Mouse (Mus musculus): ENCODE data around the gene Igsf9.

The Igsf9 gene

DNA sequence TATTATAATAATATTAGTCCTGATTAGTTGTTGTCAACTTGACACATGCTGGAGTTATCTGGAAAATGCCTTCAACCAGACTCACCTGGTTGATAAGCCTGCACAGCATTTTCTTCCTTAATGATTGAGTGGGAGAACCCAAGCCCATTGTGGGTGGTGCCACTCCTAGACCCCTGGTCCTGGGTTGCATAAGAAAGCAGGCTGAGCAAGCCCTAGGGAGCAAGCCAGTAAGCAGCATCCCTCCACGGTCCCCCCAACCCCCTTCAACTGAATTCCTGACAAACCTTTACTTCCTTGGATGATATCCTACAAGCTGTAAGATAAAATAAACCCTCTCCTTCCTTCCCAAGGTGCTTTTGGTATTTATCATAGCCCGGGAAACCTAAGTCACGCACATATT lies 24.4 kb upstream of the Igsf9 start:
- TF ChIP-seq GATA4 (IDR thresholded peaks at IDR 0.05; ENCODE audit: insufficient replicate concordance, low read length), result no peak

DNA sequence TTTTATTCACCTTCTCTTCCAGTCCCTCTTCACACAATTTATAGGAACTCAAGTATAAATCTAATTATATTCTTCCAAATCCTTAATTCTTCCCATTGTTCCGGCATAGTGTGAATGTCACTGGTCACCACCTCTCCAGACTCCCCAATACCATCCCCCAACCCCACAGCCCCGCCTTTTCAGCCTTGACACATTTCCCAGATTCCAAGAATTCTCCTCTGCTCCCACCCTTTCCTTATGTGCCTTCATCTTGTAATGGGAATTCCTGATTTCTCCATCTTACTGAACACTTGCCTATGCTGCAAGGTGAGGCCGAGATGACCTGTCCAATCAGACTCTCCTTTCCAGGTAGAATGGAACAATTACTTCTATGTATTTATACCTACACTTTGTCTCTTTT lies 23.5 kb upstream of the Igsf9 start:
- TF ChIP-seq GATA4 (IDR thresholded peaks at IDR 0.05; ENCODE audit: insufficient replicate concordance, low read length), result no peak

DNA sequence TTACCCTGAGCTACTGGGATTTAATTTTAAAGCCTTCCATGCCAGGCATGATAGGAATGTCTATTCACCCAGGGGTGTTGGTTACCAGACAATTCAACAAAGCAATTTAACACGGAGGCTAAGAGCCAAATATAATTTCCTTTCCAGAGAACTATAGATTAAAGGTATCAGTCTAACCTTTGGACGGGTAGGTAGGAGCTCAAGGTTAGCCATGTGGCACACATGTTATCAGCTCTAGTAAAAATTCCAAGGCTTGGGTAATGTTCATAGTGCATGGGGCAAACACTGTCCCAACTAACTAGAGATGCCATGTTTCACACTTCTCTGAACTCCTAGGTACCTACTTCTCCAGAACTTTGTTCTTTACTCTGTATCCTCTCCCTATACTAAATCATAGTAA lies 20.0 kb upstream of the Igsf9 start:
- no peak for TF ChIP-seq GATA4 (IDR thresholded peaks at IDR 0.05; ENCODE audit: insufficient replicate concordance, low read length)

DNA sequence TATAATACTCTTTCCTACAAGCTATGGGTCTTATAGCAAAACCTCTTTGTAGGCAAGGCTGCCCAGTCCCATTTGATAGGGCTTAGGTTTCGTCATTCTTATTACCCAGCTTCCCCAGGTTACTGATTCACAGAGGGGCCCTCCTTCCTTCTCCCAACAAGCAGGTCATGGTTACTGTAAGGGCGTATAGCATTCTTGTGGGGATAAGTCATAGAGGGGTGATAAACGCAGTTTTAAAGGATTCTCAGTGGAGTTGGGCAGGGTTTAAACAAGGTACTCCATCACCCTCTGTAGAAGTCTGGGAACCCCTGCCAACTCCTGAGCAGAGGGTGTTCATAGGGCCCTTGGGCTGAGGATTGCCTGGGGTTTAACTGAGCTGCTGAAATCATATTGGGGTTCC lies 19.1 kb upstream of the Igsf9 start:
- TF ChIP-seq GATA4 (IDR thresholded peaks at IDR 0.05; ENCODE audit: insufficient replicate concordance, low read length), result no peak

DNA sequence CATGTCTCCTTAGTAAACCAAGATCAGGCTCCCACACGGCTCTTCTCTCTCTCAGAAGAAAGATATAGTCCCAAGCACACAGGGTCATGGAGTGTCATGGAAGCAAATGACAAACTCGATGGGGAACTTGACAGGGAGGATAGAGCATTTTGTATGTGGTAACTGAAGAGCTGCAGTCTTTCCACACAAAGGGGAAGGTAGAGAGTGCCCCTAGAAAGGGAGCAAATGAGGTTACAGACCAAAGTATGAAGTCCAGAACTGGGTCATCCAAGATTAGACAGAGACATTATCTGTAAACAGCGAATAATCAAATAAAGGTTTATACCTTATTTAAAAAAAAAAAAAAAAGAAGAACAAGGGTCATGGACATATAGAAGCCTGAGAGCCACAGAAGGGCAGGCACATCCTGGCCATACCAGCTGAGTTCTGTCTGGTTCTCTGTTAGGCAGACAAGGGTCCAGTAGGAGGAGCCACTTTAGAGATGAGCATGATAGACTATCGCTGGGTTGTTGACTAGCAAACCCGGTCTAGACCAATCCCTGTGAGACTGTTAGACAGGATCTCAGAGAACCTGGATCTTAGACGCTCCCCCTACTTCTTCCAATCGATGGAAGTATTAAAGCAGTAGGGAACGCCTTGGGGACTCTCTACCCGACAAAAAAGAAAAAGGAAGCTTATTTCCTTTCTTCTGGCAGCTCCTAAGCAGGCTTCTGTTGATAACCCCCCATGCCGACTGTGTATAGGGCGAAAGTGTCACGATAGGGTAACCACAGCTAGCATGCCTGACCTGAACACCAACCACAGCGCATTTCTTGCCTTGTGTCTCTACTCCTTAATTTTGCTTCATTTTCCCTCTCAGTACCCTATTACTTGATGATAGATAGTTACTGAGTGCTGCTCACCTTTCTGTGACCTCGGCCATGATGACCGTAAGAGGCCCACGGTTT lies 17.9 kb upstream of the Igsf9 start:
- no peak for TF ChIP-seq GATA4 (IDR thresholded peaks at IDR 0.05; ENCODE audit: insufficient replicate concordance, low read length)

DNA sequence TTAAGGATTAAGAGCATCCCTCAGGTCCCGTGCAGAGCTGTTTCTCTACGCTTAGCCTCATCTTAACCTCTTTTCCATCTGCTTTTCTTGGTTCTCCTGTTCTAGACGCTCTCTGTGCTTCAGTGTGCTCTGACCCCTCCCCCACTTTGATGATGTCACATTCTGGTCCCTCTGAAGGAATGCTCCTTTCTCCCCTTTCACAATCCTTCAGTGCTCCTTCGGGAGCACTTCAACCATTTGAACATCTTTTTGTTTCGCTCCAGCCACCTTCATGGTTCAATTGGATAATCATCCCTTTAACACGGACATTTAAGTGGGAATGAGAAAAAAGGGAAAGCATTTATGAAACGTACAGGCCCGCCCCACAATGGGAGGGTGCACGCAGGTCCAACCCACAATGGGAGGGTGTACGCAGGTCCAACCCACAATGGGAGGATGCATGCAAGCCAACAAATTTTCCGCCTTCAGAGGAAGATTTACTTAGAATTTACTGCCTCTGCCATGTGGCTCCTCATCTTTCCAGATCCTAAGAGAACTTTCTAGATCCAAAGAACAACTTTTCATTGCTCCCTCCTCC lies 13.2 kb upstream of the Igsf9 start:
- TF ChIP-seq GATA4 (IDR thresholded peaks at IDR 0.05; ENCODE audit: insufficient replicate concordance, low read length), result no peak

DNA sequence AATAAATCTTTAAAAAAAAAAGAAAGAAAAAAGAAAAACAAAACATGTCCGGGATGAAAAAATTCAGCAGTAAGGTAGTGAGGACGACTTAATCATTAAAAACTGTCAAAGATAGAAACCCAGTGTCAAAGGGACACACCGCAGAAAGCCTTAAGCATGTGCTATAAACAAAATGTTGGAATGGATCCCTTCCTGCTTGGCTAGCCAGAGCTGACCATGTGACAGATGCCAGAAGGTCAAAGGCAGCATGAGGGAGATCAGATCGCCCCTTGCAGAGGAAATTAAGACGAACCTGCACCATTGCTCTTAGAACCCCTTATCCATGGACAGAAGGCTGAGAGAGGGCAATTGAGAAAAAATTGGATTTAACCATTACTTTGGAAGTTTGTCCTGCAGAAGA lies 12.2 kb upstream of the Igsf9 start:
- TF ChIP-seq GATA4 (IDR thresholded peaks at IDR 0.05; ENCODE audit: insufficient replicate concordance, low read length), result no peak

DNA sequence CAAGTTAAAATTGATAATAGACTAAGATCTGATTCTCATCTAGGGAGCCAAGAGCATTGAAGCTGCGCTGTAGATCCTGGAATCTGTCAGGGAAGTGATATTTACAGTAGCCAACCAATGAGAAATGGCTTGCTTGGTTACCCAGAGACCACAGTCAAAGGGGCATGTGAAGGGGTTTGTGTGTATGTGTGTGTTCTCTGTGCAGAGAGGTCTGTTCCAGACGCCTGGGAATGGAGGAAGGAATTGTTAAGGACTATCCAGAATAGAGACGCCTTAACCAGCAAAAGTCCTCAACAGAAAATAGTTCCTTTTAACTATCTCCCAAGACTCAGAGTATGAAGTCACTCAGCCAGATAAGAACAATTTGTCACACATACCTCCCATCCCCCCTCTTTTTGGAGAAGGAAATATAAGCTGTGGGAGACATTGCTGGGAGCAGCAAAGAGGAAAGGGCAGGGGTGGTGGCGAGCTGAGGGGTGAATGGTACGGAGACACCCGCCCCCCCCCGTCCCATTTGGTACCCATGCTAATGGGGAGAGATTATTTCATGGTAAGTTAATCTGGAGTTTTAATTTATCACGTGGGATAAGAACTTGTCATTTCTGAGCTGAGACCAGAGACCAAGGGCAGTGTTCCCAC lies 11.7 kb upstream of the Igsf9 start:
- no peak for TF ChIP-seq GATA4 (IDR thresholded peaks at IDR 0.05; ENCODE audit: insufficient replicate concordance, low read length)

DNA sequence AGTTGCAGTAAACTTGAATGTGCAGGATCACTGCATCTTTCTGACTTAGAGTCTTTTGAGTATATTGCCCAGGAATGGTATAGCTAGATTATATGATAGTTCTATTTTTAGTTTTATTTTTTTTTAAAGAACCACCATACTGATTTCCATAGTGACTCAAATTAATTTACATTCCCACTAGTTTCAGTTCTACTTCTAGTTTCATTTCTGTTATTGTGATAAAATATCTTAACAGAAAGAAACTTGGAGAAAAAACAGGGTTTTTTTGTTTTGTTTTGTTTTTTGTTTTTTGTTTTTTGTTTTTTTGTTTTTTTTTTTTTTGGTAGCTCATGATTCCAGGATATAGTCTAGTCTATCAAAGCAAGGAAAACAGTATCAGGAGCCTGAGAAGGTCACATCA lies 8.7 kb upstream of the Igsf9 start:
- no peak for TF ChIP-seq GATA4 (IDR thresholded peaks at IDR 0.05; ENCODE audit: insufficient replicate concordance, low read length)

DNA sequence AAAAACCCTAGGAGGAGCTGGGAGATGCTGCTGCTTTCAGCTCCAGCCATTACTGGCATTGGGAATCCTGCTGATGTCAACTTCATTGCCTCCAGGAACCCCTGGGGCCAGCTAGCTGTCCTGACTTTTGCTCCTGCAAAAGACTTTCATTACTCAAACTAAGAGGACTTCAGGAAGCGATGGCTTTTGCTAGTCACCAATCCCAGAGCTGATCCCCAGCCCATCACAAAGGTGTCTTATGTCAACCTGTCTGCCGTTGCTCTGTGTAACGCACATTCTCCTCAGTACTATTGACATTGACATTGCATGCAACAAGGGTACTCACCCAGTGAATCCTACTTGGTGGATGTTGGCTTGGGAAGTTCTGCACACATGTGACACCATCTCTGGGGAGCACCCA lies 7.4 kb upstream of the Igsf9 start:
- no peak for TF ChIP-seq GATA4 (IDR thresholded peaks at IDR 0.05; ENCODE audit: insufficient replicate concordance, low read length)

DNA sequence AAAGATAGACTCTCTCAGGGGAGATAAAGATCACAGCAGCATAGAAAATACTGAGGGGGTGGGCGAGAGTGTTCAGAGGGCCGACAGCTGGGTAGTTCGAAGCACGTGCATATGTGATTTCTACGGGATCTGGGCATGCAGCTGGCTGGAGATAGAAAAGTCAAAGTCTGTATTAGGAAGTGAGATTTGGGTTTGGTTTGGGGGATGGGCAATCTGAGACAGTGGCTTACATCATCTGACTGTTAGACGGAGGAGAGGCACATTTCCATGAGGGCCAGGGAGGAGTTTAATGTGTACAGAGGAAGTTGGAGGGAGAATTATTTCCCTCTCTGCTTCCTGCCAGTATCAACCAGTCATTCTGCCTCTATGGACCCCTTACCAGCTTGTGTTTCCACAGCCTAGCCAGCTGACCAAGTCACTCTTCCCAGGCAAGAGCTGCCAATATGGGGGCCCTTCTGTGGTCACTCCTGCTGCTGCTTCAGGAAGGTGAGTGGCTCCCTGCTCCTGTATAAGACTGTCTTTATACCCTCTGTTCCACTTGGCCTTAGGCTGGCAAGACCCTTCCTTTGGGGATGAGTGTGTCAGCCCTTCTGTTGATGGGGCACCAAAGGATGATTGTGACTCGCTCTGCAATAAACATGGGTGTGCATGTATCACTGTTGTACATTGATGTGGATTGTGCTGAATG lies 6.4 kb upstream of the Igsf9 start, which contains the start of gene Slamf9:
Gene Slamf9 (plus strand): TSS at position 305 of the 688 bp plus-strand sequence.
- TF ChIP-seq GATA4 (IDR thresholded peaks at IDR 0.05; ENCODE audit: insufficient replicate concordance, low read length), result no peak

DNA sequence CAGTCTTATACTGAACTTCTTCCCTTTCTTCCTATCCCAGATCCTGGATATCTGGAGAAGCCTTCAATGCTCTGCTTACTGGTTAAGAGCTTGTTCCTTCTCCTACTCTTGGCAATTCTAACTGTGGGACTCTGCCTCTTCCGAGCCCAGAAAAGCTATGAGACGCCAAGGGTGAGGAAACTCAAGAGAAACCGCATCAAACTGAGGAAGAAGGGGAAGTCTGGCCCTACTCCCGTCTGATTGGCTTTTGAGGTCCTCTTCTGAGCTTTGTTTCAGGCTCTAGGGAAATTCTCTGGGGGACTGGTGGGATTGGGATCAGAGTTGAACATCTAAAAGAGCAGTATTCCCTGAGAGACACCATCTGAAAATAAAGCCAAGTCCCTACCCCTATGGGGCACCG lies 3.6 kb upstream of the Igsf9 start:
- TF ChIP-seq GATA4 (IDR thresholded peaks at IDR 0.05; ENCODE audit: insufficient replicate concordance, low read length), result no peak

DNA sequence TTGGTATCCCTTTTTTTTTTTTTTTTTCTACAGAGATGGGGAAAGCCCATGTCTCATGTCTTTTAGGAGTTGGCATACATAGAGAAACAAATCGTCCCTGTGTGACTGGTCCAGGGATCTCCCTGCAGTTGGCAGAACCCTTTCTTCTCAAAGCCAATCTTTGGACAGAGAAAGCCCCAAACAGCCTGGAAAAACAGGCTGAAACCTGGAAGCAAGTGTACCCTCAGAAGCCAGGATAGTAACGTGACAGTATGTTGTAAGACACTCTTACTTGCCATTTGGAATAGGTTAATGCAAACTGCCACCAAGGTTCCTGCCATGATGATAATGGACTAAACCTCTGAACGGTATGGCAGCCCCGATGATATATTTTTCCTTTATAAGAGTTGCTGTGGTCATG lies 1.2 kb upstream of the Igsf9 start:
- no peak for TF ChIP-seq GATA4 (IDR thresholded peaks at IDR 0.05; ENCODE audit: insufficient replicate concordance, low read length)

DNA sequence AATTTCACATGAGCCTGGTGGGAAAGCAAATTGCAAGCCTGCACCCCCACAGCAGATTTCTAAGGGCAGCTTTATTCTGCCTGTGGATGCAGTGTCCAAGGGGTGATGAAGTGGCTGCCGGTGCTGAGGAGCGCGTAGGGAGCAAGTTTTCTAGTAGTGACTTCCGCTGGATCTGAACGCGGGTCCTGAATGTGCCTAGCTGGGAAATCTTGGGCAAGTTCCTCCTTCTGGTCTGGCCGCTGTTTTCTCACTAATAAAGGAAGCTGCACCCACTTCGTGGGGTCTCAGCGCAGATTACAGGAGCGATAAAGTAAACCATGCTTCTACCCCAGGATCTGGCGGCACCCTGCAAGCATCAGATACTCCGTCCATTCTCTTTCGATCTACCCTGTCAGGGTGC lies 477 bp upstream of the Igsf9 start:
- no peak for TF ChIP-seq GATA4 (IDR thresholded peaks at IDR 0.05; ENCODE audit: insufficient replicate concordance, low read length)

DNA sequence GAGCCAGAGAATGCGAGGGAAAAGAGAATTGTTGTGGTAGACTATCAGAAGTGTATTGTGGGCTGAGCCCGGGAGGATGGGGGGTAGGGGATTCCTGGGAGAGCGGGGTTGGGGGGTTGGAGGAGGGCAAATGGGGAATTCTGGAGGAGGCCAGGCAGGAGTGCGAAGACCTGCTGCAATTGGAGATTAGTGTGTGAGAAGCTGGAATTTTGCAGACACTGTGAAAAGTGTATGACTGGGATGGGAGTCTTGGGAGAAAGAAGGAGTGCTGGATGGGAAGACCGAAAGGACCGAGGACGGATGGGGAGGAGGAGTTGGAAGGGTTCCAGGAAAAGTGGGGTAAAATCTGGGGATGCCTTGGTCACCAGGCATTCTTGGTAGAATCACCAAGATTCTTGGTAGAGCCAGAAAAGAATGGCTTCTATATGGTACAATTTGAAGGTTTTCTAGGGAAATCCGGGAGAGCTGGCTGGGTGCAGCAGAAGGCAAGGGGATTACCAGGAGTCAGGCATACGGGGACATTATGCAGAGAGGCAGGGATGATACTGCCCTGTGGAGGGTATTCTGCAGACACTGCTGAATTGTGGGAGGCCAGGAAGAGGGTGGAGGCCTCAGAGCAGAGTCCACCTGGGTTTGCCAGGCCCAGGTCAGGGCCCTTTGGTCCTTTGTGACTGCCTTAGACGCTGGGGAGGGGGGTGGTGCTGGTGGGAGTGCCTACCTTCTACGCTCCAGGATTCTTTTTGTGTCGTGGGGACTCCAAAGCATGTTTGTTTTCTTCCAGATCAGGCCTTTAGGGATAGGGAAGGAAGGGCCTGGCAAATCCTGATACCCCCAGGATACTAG lies 1.2 kb downstream of the Igsf9 start:
- TF ChIP-seq GATA4 (IDR thresholded peaks at IDR 0.05; ENCODE audit: insufficient replicate concordance, low read length), result no peak

Measured in liver, adult (tissue).